Mouse (Mus musculus): ENCODE results near the gene Tsr3.
"Not testable (repeated sequence)": the region's sequence is repeated elsewhere in the genome, so short reads cannot be mapped to it uniquely, and the experiment has no call there.

GRCm38 (mm10) chr17:25230014-25230655 lies 9.8 kb upstream of the Tsr3 start:
- TF ChIP-seq CTCF (IDR thresholded peaks at IDR 0.05; ENCODE audit: low read depth, low read length); POLR2A (IDR thresholded peaks at IDR 0.05; ENCODE audit: extremely low read depth, insufficient read depth, low read length): not testable (repeated sequence)

Data from liver, adult 2 months (tissue).